Mouse (Mus musculus) fibroblast of lung, adult 2 months (primary cell): ENCODE results near the gene Kifc3.
"Not testable (repeated sequence)": the region's sequence is repeated elsewhere in the genome, so short reads cannot be mapped to it uniquely, and the experiment has no call there.

Experiments used
- DNase-seq: peaks from one replicate; pipeline ENCODE4 v3.0.0-alpha.2; 2011; ENCODE audit warnings: low read depth

The Kifc3 gene

GRCm38 (mm10) chr8:95202056-95202570, 499 bp downstream of the Kifc3 start:
- DNase-seq = no peak

DNA sequence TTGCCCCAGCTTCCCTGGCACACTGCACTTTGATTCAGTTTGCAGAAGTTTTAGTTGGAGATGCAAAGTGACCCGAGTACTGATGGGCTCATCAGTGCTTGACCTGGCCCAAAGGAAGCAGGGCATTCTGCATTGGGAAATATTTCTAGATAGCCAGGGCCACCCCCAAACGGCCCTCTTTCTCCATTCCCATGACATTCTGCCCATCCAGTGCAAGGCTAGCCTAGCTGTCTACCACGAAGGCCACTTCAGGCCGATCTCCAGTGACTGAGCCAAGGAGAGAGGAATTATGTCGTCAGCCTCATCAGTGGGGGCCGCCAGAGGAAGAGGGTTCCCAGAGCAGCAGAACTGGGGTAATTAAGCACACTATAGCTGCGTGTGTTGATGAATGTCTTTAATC, 1.1 kb downstream of the Kifc3 start:
- no peak for DNase-seq

DNA sequence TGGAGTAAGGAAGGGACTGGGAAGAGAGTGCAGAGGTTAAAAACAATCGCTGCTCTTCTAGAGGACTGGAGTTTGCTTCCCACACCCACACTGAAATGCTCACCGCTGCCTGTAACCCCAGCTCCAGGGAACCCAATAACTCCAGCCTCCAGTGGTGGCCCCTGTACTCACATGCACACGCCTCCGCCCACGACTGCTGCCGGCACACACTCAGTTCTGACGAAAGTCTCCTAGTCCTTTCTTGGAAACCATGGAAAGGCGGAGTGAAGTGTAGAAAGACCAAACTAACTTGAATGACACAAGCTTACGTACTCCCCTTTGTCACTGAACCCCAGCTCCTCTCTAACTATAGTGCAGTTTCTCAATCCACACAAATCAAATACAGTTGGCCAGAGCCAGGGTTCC, 2.6 kb downstream of the Kifc3 start:
- no peak for DNase-seq

DNA sequence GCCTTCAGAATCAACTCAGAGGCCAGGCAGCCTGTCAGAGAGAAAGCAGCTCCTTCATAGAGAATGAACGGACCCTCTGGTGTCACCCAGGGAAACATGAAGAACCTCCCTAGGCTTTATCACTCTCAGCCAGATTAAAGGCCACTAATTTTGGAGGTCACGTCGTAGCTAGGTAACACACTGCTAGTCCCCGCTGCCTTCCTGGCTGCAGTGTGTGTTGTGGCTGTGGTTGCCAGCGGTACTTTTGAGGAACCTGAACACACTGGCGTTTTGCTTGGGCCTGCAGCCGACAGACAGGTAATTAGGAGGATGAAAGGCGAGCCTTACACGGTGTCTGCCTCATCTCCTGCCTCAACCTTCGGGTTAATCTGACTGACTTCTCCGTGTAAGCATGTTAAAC, 6.9 kb downstream of the Kifc3 start:
- no peak for DNase-seq

DNA sequence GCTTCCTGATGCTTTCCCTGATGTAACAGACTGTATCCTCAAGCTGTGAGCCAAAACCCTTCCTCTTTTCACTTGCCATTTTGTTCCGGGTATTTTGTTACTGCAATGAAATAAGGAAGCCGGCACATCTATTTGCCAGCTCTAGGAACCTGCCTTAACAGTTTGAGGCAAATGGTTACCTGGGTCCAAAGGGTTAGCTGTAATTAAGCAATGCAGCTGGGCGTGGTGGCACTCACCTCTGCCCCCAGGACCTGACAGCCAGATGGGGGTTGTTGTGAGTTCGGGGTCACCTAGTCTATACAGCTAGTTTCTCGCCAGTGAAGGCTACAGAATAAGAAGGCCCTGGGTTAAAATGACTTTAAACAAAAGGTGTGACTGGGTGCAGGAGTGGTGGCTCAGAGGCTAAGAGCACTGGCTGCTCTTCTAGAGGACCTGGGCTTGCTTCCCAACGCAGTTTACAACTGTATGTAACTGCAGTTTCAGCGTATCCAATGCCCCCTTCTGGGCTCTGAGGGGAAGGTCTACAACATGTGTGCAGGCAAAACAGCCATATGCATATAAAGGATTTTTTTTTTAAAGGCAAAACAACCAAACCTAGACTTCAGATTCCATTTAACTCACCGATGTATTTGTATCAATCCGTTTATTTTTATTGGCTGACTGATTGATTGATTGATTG, 11.0 kb downstream of the Kifc3 start:
- DNase-seq = no peak

DNA sequence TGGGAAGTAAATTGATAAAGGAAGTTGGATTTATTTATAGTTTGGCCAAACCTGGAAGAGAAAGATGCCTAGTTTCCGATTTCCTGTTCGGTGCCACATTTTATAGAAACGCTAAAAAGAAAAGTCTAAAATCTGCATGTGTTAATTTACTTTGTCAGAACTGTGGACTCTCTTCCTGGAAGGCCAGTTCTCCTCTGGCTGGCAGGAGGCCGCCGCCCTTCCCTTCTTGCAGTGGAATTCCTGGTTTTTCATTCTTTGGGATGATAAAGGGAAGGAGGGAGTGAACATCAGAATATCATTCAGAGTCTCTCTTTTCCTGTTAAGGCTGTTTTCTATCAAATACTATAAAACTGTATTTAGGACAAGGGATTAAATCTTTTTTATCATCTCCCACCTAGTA, 15.0 kb downstream of the Kifc3 start:
- DNase-seq = no peak

GRCm38 (mm10) chr8:95185891-95186513, 16.6 kb downstream of the Kifc3 start:
- DNase-seq = no peak

DNA sequence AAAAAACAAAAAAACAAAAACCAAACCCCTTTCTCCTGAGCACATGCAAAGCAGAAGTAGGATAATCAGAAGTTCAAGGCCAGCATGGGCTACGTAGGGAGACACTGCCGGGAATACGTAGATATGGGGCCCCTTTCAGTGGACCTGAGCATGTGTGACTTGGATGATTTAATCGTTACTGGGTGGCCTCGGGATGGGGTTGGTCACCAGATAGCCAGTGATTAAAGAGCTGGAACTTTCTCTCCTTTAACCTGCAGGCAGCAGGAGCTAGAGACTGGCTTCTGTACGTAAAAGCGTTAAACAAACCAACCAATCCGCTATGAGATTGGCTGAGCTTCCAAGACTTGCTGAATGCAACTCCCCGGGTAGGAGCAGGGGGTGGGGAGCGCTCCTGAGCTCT, 17.5 kb downstream of the Kifc3 start:
- no peak for DNase-seq

GRCm38 (mm10) chr8:95184171-95184570, 18.4 kb downstream of the Kifc3 start:
- no peak for DNase-seq

GRCm38 (mm10) chr8:95181850-95182249, 20.8 kb downstream of the Kifc3 start:
- DNase-seq = no peak

GRCm38 (mm10) chr8:95178191-95178590, 24.4 kb downstream of the Kifc3 start:
- DNase-seq = no peak

- no peak for DNase-seq
Measured at GRCm38 (mm10) chr8:95176985-95177384, 25.6 kb downstream of the Kifc3 start.

DNA sequence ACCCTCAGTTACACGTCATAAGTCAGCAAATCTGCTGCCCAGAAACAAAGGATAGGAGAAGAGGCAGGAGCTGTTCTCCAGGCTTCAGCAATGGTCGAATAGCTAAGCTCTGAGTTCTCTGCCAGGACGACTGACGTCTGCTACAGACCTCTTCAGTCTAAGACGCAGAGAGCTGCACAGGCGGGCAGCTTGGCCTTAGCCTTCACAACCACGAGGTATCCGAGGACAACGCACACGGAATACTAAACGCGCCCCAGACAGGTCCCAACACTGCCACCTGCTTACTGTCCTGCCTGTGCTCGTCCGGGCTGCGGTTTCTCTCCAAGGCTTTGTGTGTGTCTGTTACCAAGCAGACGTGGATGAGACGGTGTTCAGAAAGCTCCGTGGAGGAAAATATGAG, 26.8 kb downstream of the Kifc3 start:
- DNase-seq = no peak

GRCm38 (mm10) chr8:95175306-95175705, 27.3 kb downstream of the Kifc3 start:
- no peak for DNase-seq

GRCm38 (mm10) chr8:95172433-95172832, 30.2 kb downstream of the Kifc3 start:
- no peak for DNase-seq

DNA sequence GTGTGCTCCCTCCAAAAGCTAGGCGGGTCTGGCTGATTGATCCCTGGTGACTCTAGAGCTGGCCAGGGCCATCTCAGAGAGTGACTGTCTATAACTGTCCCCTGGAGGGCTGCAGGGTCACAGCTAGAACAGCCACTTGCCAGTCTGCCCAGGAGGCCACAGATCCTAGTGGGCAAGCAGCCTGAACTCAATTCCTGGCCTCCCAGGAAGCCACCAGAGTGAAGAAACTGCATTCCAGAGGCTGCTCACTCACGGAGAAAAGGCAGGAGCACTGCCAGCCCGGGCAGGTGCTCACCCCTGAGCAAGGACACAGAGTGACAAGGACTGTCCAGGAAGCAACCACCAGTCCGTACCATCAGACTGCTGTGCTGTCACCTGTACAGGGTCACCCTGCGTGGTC, 34.9 kb downstream of the Kifc3 start:
- DNase-seq = no peak

- DNase-seq = no peak
Measured at GRCm38 (mm10) chr8:95166400-95166799, 36.2 kb downstream of the Kifc3 start.

- DNase-seq = peak; percentile 80
Measured at GRCm38 (mm10) chr8:95165923-95166322, 36.7 kb downstream of the Kifc3 start.

DNA sequence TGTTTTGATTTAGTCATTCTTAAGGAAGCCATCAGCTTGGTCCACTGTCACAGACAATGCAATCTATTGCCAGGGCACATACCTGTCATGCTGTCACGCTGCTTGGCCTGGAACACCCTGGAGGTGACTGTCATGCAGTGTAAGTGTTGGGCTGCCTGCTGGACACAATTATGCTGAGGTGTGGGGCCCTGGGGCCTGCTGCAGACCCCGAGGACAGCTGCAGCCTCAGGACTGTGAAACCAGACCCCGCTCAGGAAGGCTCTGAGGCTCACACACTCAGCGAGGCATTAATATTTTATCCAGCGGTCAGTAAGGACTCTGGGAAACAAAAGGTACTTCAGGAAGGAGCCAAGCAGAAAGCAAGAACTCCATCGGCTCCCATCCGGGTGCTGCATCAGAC, 38.1 kb downstream of the Kifc3 start:
- DNase-seq = no peak

GRCm38 (mm10) chr8:95163969-95164368, 38.6 kb downstream of the Kifc3 start:
- DNase-seq = not testable (repeated sequence)

DNA sequence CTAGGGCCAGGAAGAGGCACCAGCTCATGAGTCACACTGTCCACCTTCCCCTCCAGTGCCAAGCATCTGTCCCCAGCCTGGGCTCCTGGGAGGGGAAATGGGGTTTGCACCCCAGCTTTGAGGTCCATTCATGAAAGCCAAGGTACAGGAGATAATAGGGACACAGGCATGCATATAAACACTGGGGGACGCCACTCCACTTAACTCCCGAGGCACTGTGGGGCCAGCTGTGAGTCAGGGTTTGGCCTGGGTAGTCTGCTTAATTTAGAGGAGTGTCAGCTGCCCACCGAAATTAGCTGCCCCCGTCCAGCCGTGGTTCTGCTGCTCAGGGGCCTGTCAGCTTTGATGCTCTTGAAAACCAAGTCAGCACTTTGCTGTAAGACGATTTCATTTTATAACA, 39.8 kb downstream of the Kifc3 start:
- no peak for DNase-seq

- no peak for DNase-seq
Measured at GRCm38 (mm10) chr8:95159344-95159743, 43.3 kb downstream of the Kifc3 start.

- DNase-seq = no peak
Measured at GRCm38 (mm10) chr8:95158654-95159053, 44.0 kb downstream of the Kifc3 start.

DNA sequence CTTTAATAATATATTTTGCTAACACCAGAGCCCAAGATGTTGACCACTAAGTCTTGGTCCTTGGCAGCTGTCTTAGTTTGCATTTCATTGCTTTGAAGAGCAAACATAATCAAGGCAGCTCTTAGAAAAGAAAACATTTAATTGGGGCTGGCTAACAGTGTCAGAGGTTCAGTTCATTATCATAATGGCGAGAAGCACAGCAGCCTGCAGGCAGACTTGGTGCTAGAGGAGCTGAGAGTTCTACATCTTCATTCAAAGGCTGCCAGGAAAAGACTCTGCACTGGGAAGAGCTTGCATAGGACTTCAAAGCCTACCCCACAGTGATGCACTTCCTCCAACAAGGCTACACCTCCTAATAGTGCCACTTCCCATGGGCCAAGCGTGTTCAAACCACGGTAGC, 45.5 kb downstream of the Kifc3 start:
- DNase-seq = no peak
